Mouse (Mus musculus) G1E (cell line): ENCODE results near the gene 9330182L06Rik.

ENCODE experiments used
- CTCF ChIP-seq: IDR thresholded peaks from 2 replicates; pipeline ENCODE4 v1.5.1; 2012; ENCODE audit warnings: low read depth, low read length, inconsistent platforms, mixed read lengths
- GATA1 ChIP-seq: IDR thresholded peaks from 2 replicates; pipeline ENCODE4 v1.6.1; 2012; ENCODE audit warnings: borderline replicate concordance, low read length, inconsistent platforms, mixed read lengths

- TF ChIP-seq GATA1 (no peak), CTCF (no peak)
Observed at GRCm38 (mm10) chr5:9327528-9327927, 61.6 kb downstream of the 9330182L06Rik start.
